Mouse (Mus musculus): ENCODE results near the gene Akain1. TPM values are rescaled to one million over a fixed set of nuclear protein-coding genes. Genes with fewer than 3 reads are reported as not detected.
A peak's percentile ranks its signal among the peaks of the same experiment; 100 is the strongest.

The Akain1 gene
- total RNA-seq, 2 experiments from 2014 or later, result 5.1 to 6.0 TPM

- H3K27ac ChIP-seq, result no peak overlapping the region
- H3K4me3 ChIP-seq, result no peak overlapping the region
- intact Hi-C loops (cut with DNase I), result no loop called here
- DNase-seq (ENCODE audit: extremely low spot score in 1 of 2, low spot score in 2 of 2), result no peak
- TF ChIP-seq CTCF (IDR thresholded peaks at IDR 0.05), result no peak
These were observed 49.7 kb downstream of the Akain1 start for GRCm38 (mm10) chr17:69488826-69489225.

GRCm38 (mm10) chr17:69492368-69492767 lies 53.2 kb downstream of the Akain1 start:
- intact Hi-C loops (cut with DNase I), result no loop called here
- no peak for TF ChIP-seq CTCF (IDR thresholded peaks at IDR 0.05)
- peak in 1 of 2 experiments; percentile 21 for DNase-seq (ENCODE audit: extremely low spot score in 1 of 2, low spot score in 2 of 2)
- no peak overlapping the region for H3K4me3 ChIP-seq
- no peak overlapping the region for H3K27ac ChIP-seq

DNA sequence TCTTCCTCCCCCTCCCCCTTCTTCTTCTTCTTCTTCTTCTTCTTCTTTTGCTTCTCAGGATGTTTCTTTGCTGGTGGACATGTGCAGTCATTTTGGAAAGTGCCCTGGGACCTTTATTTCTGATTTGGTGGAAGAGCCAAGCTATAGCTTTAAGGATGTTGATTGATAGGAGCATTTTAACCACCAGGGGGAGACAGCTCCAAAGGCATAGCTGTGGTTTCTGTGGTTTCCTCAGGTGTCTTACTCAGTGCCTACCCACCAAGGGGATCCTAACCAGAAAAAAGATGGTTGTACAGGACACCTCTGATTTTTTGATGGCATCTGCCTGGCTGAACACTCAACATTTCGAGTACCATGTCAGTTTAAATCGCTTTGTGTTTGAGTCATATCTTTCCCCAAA lies 56.4 kb downstream of the Akain1 start:
- TF ChIP-seq CTCF (IDR thresholded peaks at IDR 0.05), result peak; percentile 30
- no peak overlapping the region for H3K27ac ChIP-seq
- intact Hi-C loops (cut with DNase I), result no loop called here
- DNase-seq (ENCODE audit: extremely low spot score in 1 of 2, low spot score in 2 of 2), result no peak
- no peak overlapping the region for H3K4me3 ChIP-seq

- TF ChIP-seq CTCF (IDR thresholded peaks at IDR 0.05), result no peak
- no peak overlapping the region for H3K27ac ChIP-seq
- intact Hi-C loops (cut with DNase I), result no loop called here
- no peak for DNase-seq (ENCODE audit: extremely low spot score in 1 of 2, low spot score in 2 of 2)
- H3K4me3 ChIP-seq, result no peak overlapping the region
These were observed 57.0 kb downstream of the Akain1 start for GRCm38 (mm10) chr17:69496125-69496524.

DNA sequence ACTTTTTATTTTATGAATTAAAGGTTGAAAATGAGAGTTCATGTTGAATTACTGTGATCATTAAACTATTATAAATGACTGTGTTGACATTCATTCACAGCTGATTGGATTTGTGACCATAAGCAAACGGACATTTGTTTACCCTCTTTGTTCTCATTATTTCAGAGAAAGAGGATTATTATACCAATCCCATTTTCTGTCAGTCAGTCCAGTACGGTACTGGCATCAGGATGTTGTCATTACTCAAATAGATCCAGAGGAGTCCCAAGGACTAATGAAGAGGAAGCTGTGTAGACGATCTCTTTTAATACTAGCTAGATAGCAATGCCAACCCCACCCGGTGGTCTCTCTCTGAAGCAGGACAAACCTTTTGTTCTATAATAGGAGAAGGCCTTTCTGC lies 58.2 kb downstream of the Akain1 start:
- no peak overlapping the region for H3K27ac ChIP-seq
- no peak for TF ChIP-seq CTCF (IDR thresholded peaks at IDR 0.05)
- DNase-seq (ENCODE audit: extremely low spot score in 1 of 2, low spot score in 2 of 2), result no peak
- intact Hi-C loops (cut with DNase I), result no loop called here
- H3K4me3 ChIP-seq, result no peak overlapping the region

- H3K27ac ChIP-seq, result no peak overlapping the region
- no peak; the same call in 1 of the 2 replicates for TF ChIP-seq CTCF (IDR thresholded peaks at IDR 0.05)
- no peak for DNase-seq (ENCODE audit: extremely low spot score in 1 of 2, low spot score in 2 of 2)
- H3K4me3 ChIP-seq, result no peak overlapping the region
- intact Hi-C loops (cut with DNase I), result no loop called here
These were observed 59.8 kb downstream of the Akain1 start for GRCm38 (mm10) chr17:69498913-69499312.

DNA sequence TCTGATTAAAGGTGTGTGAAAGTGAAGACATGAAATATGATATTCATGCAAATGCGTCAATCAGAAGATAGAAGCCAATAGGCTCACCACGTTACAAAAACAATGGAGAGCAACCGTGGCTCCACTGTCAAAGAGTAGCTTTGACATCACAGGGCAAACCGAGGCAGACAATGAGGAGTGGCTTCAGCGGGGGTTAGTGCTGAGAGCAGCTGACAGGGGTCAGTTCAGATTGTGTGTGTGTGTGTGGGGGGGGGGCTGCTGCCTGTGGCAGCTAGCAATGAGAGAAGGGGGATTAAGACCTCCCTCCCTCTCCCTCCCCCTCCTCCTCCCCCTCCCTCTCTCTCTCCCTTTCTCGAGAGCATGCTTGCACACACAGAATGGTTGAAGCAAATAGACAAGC lies 60.3 kb downstream of the Akain1 start:
- intact Hi-C loops (cut with DNase I), result no loop called here
- DNase-seq (ENCODE audit: extremely low spot score in 1 of 2, low spot score in 2 of 2), result no peak
- Histone ChIP-seq H3K4me3 (no peak overlapping the region), H3K27ac (no peak overlapping the region)
- no peak for TF ChIP-seq CTCF (IDR thresholded peaks at IDR 0.05)

GRCm38 (mm10) chr17:69506070-69506469 lies 66.9 kb downstream of the Akain1 start:
- TF ChIP-seq CTCF (IDR thresholded peaks at IDR 0.05), result peak; percentile 78
- H3K4me3 ChIP-seq, result no peak overlapping the region
- DNase-seq (ENCODE audit: extremely low spot score in 1 of 2, low spot score in 2 of 2), result peak in 1 of 2 experiments; percentile 25
- H3K27ac ChIP-seq, result no peak overlapping the region
- intact Hi-C loops (cut with DNase I), result no loop called here

- TF ChIP-seq CTCF (IDR thresholded peaks at IDR 0.05), result no peak
- H3K4me3 ChIP-seq, result no peak overlapping the region
- DNase-seq (ENCODE audit: extremely low spot score in 1 of 2, low spot score in 2 of 2), result no peak
- intact Hi-C loops (cut with DNase I), result no loop called here
- no peak overlapping the region for H3K27ac ChIP-seq
These were observed 77.3 kb downstream of the Akain1 start for GRCm38 (mm10) chr17:69516344-69516907.

GRCm38 (mm10) chr17:69531472-69531871 lies 92.3 kb downstream of the Akain1 start:
- intact Hi-C loops (cut with DNase I), result no loop called here
- DNase-seq (ENCODE audit: extremely low spot score in 1 of 2, low spot score in 2 of 2), result no peak
- no peak for TF ChIP-seq CTCF (IDR thresholded peaks at IDR 0.05)
- H3K4me3 ChIP-seq, result no peak overlapping the region
- no peak overlapping the region for H3K27ac ChIP-seq

Other genes starting within 250 kb of the Akain1 start
- gene Zbtb14, start 56.3 kb upstream of the Akain1 start, total RNA-seq (2021), result 10 to 100 TPM; 22.2 to 25.2 TPM